Mouse (Mus musculus) cortical plate, adult 2 months (tissue): ENCODE data around the gene Olfr370. TPM values are rescaled to one million over a fixed set of nuclear protein-coding genes. Genes with fewer than 3 reads are reported as not detected.
"Not testable (repeated sequence)": the region's sequence is repeated elsewhere in the genome, so short reads cannot be mapped to it uniquely, and the experiment has no call there.

Experiments used
- H3K27ac ChIP-seq: fragments of 200-500 bp; 2 replicates; pipeline ENCODE4 v1.5.1; 2012; ENCODE audit warnings: low read length, control low read depth, inconsistent platforms; ENCODE audit not compliant: insufficient read depth
- H3K4me1 ChIP-seq: fragments of 200-500 bp; 2 replicates; pipeline ENCODE4 v1.6.1; 2011; ENCODE audit warnings: low read length; ENCODE audit not compliant: control insufficient read depth, insufficient read depth
- H3K4me3 ChIP-seq: fragments of 200-500 bp; 2 replicates; pipeline ENCODE4 v1.5.1; 2011; ENCODE audit warnings: mild to moderate bottlenecking, low read length, control low read depth; ENCODE audit not compliant: insufficient read depth
- CTCF ChIP-seq: fragments of 200-500 bp; IDR thresholded peaks from 2 replicates; pipeline ENCODE4 v1.5.1; 2011; ENCODE audit warnings: mild to moderate bottlenecking, control low read depth, low read length; ENCODE audit not compliant: insufficient read depth; ENCODE audit errors: extremely low read depth
- POLR2A ChIP-seq: fragments of 200-500 bp; IDR thresholded peaks from 2 replicates; pipeline ENCODE4 v1.6.1; 2011; ENCODE audit warnings: mild to moderate bottlenecking, low read length, control low read depth; ENCODE audit not compliant: insufficient read depth; ENCODE audit errors: extremely low read depth
- polyA plus RNA-seq: library from polyadenylated mRNA; depleted of rRNA; stranded (reverse); fragments of >200 nt; gene quantifications from 2 replicates; pipeline ENCODE4 v1.2.3, GENCODE M21; 2012

Gene Olfr370
- polyA plus RNA-seq, 1 experiment: not detected

DNA sequence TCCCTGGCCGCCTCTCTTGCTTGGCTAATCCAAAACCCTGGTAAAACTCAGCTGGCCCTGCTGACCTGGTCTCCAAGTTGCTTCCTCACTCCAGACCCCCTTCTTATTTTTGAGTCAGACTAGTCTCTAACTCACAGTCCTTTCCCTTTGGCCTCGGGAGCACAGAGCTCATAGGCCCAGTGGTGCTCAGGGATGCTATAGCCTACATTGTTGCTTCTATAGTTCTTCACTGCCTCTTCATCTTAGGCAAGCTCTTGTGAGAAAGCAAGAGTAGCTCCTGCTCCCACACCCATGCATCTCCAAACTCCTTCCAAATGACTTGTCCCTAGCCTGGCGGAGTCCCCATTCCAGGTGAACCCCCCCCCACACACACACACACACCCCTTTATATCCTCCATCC lies 32.1 kb downstream of the Olfr370 start:
- peaks cover 5% of the 10 kb centered on the region for H3K4me1 ChIP-seq
- H3K4me3 ChIP-seq: peak overlapping the region; percentile 90
- TF ChIP-seq CTCF (no peak), POLR2A (no peak)
- no peak overlapping the region for H3K27ac ChIP-seq

DNA sequence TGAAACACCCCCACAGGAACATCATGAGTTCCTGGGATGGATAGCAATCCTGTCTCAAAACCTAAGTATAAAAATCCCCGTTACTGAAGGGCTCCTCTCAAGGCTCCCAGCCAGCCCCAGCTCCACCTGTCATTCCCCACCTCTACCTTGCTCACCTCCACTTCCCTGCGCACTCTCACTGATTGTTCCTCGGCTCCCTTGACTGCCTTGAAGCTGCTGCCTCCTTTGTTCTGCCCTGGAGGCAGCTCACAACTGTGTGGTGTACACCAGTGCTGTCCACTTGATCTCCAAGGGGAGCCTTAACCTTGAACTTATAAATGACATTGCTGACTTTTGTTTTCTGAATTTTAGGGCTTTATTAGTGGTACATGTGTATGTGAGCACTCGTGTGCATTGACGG lies 32.5 kb downstream of the Olfr370 start:
- peaks cover 5% of the 10 kb centered on the region for H3K4me1 ChIP-seq
- H3K27ac ChIP-seq: no peak overlapping the region
- peak overlapping the region; percentile 90; the same call in 1 of the 2 replicates for H3K4me3 ChIP-seq
- TF ChIP-seq POLR2A (no peak), CTCF (no peak)

DNA sequence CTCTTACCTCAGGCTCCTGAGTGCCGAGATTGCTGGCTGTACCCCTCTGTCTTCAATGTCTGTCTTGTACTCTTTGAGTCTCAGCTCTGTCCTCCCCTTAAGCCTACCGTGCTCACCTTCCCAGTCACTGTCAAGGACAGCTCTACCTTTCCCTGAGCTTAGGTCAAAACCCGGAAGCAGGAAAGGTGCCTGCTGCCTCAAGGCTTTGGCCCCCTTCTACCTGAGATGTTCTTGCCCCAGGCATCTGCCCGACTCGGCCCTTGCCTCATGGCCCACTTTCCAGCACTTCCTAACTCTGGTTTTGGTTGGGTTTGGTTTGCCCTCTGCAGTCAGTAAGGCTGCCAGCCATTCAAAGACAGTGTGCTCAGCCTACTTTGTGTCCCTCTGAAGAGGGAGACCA lies 33.2 kb downstream of the Olfr370 start:
- Histone ChIP-seq H3K4me1 (peaks cover 6% of the 10 kb centered on the region), H3K4me3 (no peak overlapping the region), H3K27ac (no peak overlapping the region)
- TF ChIP-seq CTCF (no peak), POLR2A (no peak)

DNA sequence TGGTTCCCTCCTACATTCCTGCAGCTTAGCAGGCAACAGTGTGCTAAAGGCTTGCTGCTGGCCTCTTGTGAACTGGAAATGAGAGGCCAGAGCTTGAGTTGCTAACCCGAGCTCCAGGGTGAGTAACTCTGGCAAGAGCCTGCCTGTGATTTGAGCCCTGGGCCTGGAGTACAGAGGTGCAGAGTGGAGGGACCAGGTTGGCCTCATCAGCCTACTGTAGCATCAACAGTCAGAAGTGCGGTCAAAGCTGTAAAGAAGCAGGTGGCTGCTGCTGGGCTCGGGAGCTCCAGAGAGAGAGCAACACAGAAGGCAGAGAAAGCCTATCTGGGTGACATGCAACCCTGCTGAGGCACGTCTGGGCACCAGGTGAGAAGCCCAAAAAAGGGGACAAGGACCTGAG lies 33.6 kb downstream of the Olfr370 start:
- Histone ChIP-seq H3K4me3 (no peak overlapping the region), H3K4me1 (peaks cover 6% of the 10 kb centered on the region), H3K27ac (no peak overlapping the region)
- TF ChIP-seq CTCF (no peak), POLR2A (no peak)

DNA sequence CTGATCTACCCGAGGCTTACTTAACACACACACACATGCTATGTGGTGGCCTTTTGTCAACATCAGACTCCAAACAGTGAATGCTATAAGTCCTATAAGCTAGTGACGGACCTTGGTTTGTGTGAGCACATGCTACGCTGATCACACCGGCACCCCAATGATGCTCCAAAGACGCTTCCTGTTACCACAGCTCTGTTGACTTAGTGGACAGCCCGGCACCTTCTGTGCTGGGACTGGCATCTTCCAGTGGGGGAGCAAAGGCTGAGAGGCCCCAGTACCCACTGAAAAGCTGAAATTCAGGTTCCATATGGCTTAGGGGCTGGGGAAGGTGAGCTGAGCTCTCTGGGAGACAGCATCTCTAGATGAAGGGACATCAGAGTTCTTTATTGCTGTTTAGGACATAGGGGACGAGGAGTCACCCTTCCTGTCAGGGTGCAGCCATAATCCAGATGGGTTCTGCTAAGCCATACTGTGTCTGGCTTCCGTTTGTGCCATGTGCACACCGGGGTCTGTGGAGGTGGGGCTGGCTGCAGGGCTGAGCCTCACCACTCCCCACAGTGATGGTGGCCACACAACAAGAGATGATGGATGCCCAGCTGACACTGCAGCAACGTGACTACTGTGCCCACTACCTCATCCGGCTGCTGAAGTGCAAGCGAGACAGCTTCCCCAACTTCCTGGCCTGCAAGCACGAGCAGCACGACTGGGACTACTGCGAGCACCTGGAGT lies 34.9 kb downstream of the Olfr370 start:
- H3K4me3 ChIP-seq: no peak overlapping the region
- H3K27ac ChIP-seq: no peak overlapping the region
- TF ChIP-seq POLR2A (no peak), CTCF (no peak)
- peaks cover 10% of the 10 kb centered on the region for H3K4me1 ChIP-seq

DNA sequence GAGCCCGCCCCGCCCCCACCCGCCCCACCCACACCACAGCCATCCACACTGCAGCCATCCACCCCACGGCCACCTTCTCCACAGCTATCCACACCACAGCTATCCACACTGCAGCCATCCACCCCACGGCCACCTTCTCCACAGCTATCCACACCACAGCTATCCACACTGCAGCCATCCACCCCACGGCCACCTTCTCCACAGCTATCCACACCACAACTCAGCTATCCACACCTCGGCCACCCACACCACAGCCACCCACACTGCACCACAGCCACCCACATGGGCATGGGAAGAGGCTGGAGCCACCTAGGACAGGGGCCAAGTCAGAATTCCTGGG lies 35.4 kb downstream of the Olfr370 start:
- not testable (repeated sequence) for H3K4me3 ChIP-seq, H3K27ac ChIP-seq
- peaks cover 12% of the 10 kb centered on the region for H3K4me1 ChIP-seq

DNA sequence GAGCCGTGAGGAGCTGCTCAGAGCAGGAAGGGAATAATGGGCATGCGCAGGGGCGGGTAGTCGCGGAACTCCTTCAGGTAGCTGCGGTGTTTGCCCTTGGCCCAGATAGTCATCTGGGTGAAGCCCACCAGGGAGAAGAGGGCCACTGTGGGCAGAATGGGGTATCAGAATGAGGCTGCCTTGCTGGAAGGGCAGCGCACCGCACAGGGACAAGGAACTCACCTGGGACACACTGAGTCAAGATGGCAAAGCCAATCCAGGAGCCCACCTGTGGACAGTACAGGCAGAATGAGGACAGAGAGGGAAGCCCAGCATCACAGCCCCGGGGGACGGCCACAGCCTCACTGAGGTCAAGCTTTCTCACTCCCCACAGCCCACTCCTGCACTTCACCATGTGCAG lies 36.2 kb downstream of the Olfr370 start:
- Histone ChIP-seq H3K27ac (no peak overlapping the region), H3K4me3 (no peak overlapping the region), H3K4me1 (peaks cover 12% of the 10 kb centered on the region)
- TF ChIP-seq CTCF (no peak), POLR2A (0 out of 2 replicates have a peak, but pooled peaks have one; percentile 3)

DNA sequence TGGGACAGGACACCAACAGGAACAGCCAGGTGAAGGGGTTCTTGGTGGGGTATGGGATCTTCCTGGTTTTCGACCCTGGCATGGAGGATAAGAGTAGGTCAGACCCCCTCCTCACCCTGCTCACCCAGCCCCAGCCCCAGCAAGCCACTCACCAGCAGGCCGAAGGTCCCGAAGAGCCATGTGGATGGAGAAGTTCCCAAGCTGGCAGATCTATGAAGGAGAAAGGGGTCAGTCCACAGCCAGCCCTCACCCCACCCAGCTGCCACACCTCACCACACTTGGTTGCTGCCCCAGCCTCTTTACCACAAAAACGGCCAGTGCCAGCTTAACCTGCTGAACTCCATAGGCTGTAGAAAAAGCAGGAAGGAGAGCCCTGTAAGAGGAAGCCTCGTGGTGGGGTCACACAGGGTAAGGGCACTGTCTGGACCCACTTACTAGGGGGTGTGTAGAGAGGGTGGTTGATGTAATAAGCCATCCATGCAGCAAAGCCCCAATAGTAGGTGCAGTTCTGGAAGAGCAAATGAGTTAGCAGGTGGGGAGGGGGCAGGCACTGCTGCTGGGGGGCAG lies 36.7 kb downstream of the Olfr370 start:
- H3K27ac ChIP-seq: no peak overlapping the region
- no peak for TF ChIP-seq POLR2A
- no peak for TF ChIP-seq CTCF
- H3K4me1 ChIP-seq: peaks cover 14% of the 10 kb centered on the region
- H3K4me3 ChIP-seq: no peak overlapping the region

DNA sequence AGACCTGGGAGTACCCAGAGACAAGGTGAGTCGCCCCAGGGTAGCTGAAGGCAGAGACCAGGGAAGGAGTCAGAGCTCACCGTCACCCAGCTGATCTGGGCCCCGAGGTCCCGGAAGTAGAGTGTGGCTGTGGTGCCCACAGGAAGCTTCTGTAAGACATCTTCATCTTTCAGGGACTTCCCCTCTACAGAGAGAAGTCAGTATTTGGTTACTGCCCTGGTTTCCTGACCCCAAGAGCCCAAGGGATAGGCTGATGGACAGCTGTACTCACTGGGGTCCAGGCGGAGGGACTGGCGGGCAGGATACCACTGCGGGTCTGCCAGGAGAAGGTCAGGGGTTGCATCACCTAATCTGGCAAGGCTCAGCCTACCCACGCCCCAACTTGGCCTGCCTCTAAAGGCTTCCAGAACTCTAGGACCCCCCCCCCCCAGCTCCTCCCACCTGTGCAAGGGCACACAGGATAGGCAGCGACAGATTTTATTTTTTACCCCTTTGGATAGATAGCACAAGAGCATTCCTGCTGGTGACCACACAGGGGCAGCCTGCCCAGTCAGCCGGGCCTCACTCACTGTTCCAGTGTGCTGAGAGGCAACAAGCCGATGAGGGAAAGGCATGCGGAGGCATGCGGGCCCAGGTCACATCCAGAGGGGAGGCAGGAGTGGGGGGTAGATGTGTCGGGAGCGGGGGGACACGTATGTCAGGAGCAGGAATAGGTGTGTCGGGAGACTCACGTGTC lies 37.7 kb downstream of the Olfr370 start:
- TF ChIP-seq CTCF (no peak), POLR2A (no peak)
- Histone ChIP-seq H3K4me1 (peaks cover 15% of the 10 kb centered on the region), H3K4me3 (no peak overlapping the region), H3K27ac (no peak overlapping the region)
